Comparison of ENCODE assay signal across 16 mouse cellular contexts in the genomic region with DNA sequence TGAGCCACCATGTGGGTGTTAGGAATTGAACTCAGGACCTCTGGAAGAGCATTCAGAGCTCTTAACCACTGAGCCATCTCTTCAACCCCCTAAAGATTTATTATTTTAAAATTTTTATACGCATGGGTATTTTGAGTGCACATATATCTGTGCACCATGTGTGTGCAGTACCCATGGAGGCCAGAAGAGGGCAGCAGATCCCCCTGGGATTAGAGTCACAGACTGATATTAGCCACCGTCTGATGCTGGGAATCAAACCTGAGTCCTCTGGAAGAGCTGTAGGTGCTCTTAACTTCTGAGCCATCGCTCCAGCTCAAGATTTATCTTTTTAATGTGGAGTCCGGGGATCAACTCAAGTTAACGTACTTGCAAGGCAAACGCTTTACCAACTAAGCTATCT. TPM values are rescaled to one million over a fixed set of nuclear protein-coding genes. Genes with fewer than 3 reads are reported as not detected.
DNase-seq lines count a peak whose midpoint lies in the region; TF ChIP-seq lines count a peak whose summit lies in the region.
"Had no signal": no experiment of that assay in that cellular context is flagged by ENCODE, and none has a peak within 500 bp of the region (broad histone marks: within the 10 kb centered on the region; RNA-seq: fewer than 3 reads in every experiment).

No protein-coding gene starts in this region.

- dilution Hi-C loops in CH12.LX (cut with MboI; ENCODE audit: extremely low pct_ligation_motif_present, extremely low pct_unique_long_range_greater_than_20kb, low sequenced_read_pairs), result no loop called here

- DNase-seq in heart, adult 2 months, result no peak
- no peak for DNase-seq in heart, postnatal 25 days (ENCODE audit: low spot score)
- no peak for DNase-seq in lung, adult 2 months
- no peak for DNase-seq in lung, adult 18-20 months
- no peak for DNase-seq in CH12.LX (ENCODE audit: extremely low read depth)
- no peak for DNase-seq in brain, embryonic 14.5 days (ENCODE audit: low read depth)
- DNase-seq in retina, postnatal 1 day, result no peak
- no peak for DNase-seq in cerebellum, postnatal 14 days
- DNase-seq: adrenal gland, postnatal 25 days; cerebellum, adult 11-12 months had no signal

- intact Hi-C loops in heart, adult 2 months (cut with DNase I), result no loop called here
- intact Hi-C loops in heart, postnatal 25 days (cut with DNase I), result no loop called here

- TF ChIP-seq EP300 in heart, adult 2 months (IDR thresholded peaks at IDR 0.05; ENCODE audit: insufficient read depth, low read depth, low read length), result no peak
- no peak for TF ChIP-seq EP300 in CH12.LX (IDR thresholded peaks at IDR 0.05; ENCODE audit: low read length)

- in situ Hi-C loops in CH12.LX (cut with MboI; ENCODE audit: low pct_ligation_motif_present, low pct_unique_long_range_greater_than_20kb, low sequenced_read_pairs), result no loop called here

- 97% methylated on average over 6 of the region's 6 CpGs for WGBS in heart, adult 2 months
- WGBS in lung, adult 2 months, result 97% methylated on average over 6 of the region's 6 CpGs

- H3K36me3 ChIP-seq in heart, adult 2 months (ENCODE audit: control insufficient read depth, insufficient read depth, low read length), result no peaks in the 10 kb centered on the region
- H3K36me3 ChIP-seq in CH12.LX (replicated peaks in 1 of 2; ENCODE audit: control insufficient read depth in 1 of 2, insufficient read depth in 1 of 2, low read length in 1 of 2), result no peaks in the 10 kb centered on the region

- peak; percentile 61 for TF ChIP-seq CTCF in heart, adult 2 months (IDR thresholded peaks at IDR 0.05)
- TF ChIP-seq CTCF in lung, adult 2 months (IDR thresholded peaks at IDR 0.05; ENCODE audit: insufficient read depth, low read length), result peak; percentile 25; the same call in 1 of the 2 replicates
- TF ChIP-seq CTCF in CH12.LX (conservative IDR thresholded peaks at IDR 0.05 in 1 of 2, IDR thresholded peaks at IDR 0.05 in 1 of 2; ENCODE audit: low read depth in 2 of 2, low read length in 2 of 2), result peak; percentile 25 to 43; a peak in 2 of 4 replicates
- TF ChIP-seq CTCF in brain, embryonic 14.5 days (IDR thresholded peaks at IDR 0.05; ENCODE audit: borderline replicate concordance, extremely low read depth, insufficient read depth, insufficient read length), result peak; percentile 32; the same call in 1 of the 2 replicates

- no peak overlapping the region for H3K4me2 ChIP-seq in CH12.LX (ENCODE audit: insufficient read depth, low read depth, poor library complexity, severe bottlenecking)

- TF ChIP-seq POLR2A in heart, adult 2 months (IDR thresholded peaks at IDR 0.05; ENCODE audit: insufficient read depth, low read depth, low read length), result no peak
- no peak for TF ChIP-seq POLR2A in lung, adult 2 months (IDR thresholded peaks at IDR 0.05; ENCODE audit: borderline replicate concordance, extremely low read depth, low read depth, low read length)
- no peak for TF ChIP-seq POLR2A in CH12.LX (IDR thresholded peaks at IDR 0.05; ENCODE audit: low read depth, low read length)
- TF ChIP-seq POLR2A in brain, embryonic 14.5 days (IDR thresholded peaks at IDR 0.05; ENCODE audit: borderline replicate concordance, extremely low read depth, insufficient read depth, insufficient read length, poor library complexity, severe bottlenecking), result no peak

- H3K79me2 ChIP-seq in heart, adult 2 months (replicated peaks; ENCODE audit: control insufficient read depth, insufficient read depth, low read length), result no peaks in the 10 kb centered on the region
- H3K79me2 ChIP-seq in CH12.LX (replicated peaks; ENCODE audit: control insufficient read depth, extremely low read depth, insufficient read depth, poor library complexity, severe bottlenecking), result no peaks in the 10 kb centered on the region

- no peak overlapping the region for H3K27ac ChIP-seq in heart, adult 2 months
- no peak overlapping the region for H3K27ac ChIP-seq in CH12.LX (ENCODE audit: insufficient read depth, low read depth)

- no peak; the same call in 1 of the 2 replicates for TF ChIP-seq RAD21 in CH12.LX (IDR thresholded peaks at IDR 0.05; ENCODE audit: low read depth, low read length)

- H3K4me3 ChIP-seq in heart, adult 2 months, result no peak overlapping the region
- no peak overlapping the region for H3K4me3 ChIP-seq in lung, adult 2 months (replicated peaks; ENCODE audit: extremely low read depth, low read depth, low read length)
- H3K4me3 ChIP-seq in CH12.LX (replicated peaks in 1 of 3; ENCODE audit: low read depth in 2 of 3, low read length in 2 of 3, poor library complexity in 1 of 3), result no peak overlapping the region

- peaks cover 12% of the 10 kb centered on the region for H3K9me3 ChIP-seq in CH12.LX (replicated peaks; ENCODE audit: low read length)

- H3K4me1 ChIP-seq in heart, adult 2 months (ENCODE audit: control insufficient read depth, insufficient read depth, low read length), result no peaks in the 10 kb centered on the region
- H3K4me1 ChIP-seq in lung, adult 2 months (ENCODE audit: control insufficient read depth, insufficient read depth, low read length), result no peaks in the 10 kb centered on the region
- peaks cover 0 to 9% of the 10 kb centered on the region in 2 experiments; a peak in 2 of 4 replicates for H3K4me1 ChIP-seq in CH12.LX (ENCODE audit: control insufficient read depth in 1 of 2, insufficient read depth in 2 of 2)

- no peak overlapping the region for H3K9ac ChIP-seq in heart, adult 2 months (ENCODE audit: low read depth, low read length)
- no peak overlapping the region for H3K9ac ChIP-seq in CH12.LX (ENCODE audit: insufficient read depth, low read depth)

- no peaks in the 10 kb centered on the region for H3K27me3 ChIP-seq in heart, adult 2 months (ENCODE audit: control insufficient read depth, insufficient read depth, low read length)
- H3K27me3 ChIP-seq in CH12.LX (replicated peaks), result no peaks in the 10 kb centered on the region

TF ChIP-seq in CH12.LX, 34 proteins besides CTCF, POLR2A, EP300 and RAD21:
- no peak for TF ChIP-seq SIN3A (IDR thresholded peaks at IDR 0.05; ENCODE audit: low read length)
- TF ChIP-seq USF1 (IDR thresholded peaks at IDR 0.05; ENCODE audit: low read depth, low read length), result no peak
- no peak for TF ChIP-seq ZKSCAN1 (IDR thresholded peaks at IDR 0.05; ENCODE audit: borderline replicate concordance, low read depth, low read length)
- TF ChIP-seq UBTF (IDR thresholded peaks at IDR 0.05; ENCODE audit: low read depth, low read length), result no peak
- no peak for TF ChIP-seq JUND (conservative IDR thresholded peaks at IDR 0.05; ENCODE audit: low read depth, low read length)
- TF ChIP-seq ZMIZ1 (IDR thresholded peaks at IDR 0.05; ENCODE audit: low read depth, low read length), result no peak
- TF ChIP-seq MXI1 (IDR thresholded peaks at IDR 0.05; ENCODE audit: low read depth, low read length), result no peak
- no peak for TF ChIP-seq MAX (IDR thresholded peaks at IDR 0.05; ENCODE audit: low read length)
- TF ChIP-seq IRF4 (IDR thresholded peaks at IDR 0.05; ENCODE audit: low read depth, low read length), result no peak
- no peak for TF ChIP-seq RCOR1 (conservative IDR thresholded peaks at IDR 0.05; ENCODE audit: low read depth, low read length)
- no peak for TF ChIP-seq MEF2A (IDR thresholded peaks at IDR 0.05; ENCODE audit: borderline replicate concordance, low read depth, low read length)
- no peak for TF ChIP-seq JUN (IDR thresholded peaks at IDR 0.05; ENCODE audit: insufficient read depth, low read depth, low read length)
- TF ChIP-seq CHD1 (IDR thresholded peaks at IDR 0.05; ENCODE audit: low read depth, low read length), result no peak
- TF ChIP-seq POLR2AphosphoS2 (IDR thresholded peaks at IDR 0.05; ENCODE audit: low read depth, low read length), result no peak
- no peak for TF ChIP-seq KAT2A (IDR thresholded peaks at IDR 0.05; ENCODE audit: insufficient replicate concordance, low read length)
- TF ChIP-seq HCFC1 (IDR thresholded peaks at IDR 0.05; ENCODE audit: low read depth, low read length), result no peak
- no peak for TF ChIP-seq ZNF384 (IDR thresholded peaks at IDR 0.05; ENCODE audit: low read depth, low read length)
- TF ChIP-seq NRF1 (IDR thresholded peaks at IDR 0.05; ENCODE audit: low read depth, low read length), result no peak
- TF ChIP-seq BHLHE40 (IDR thresholded peaks at IDR 0.05; ENCODE audit: low read depth, low read length), result no peak

RNA-seq across cellular contexts. Expression of a gene that starts 43.9 kb away (rescaled TPM):
- not detected for total RNA-seq in heart, adult 2 months (2021)
- polyA plus RNA-seq in heart, adult 2 months (2012; rRNA removed), result 0.32 and 0.45 TPM in 2 replicates
- not detected for total RNA-seq in heart, postnatal 25 days (2021)
- 3.8 and 4.1 TPM in 2 replicates for polyA plus RNA-seq in lung, adult 2 months (2012; rRNA removed)
- total RNA-seq in CH12.LX (2012; rRNA removed), result 0.17 TPM in 1 of 2 replicates, not detected in the other
- not detected in 2 replicates for total RNA-seq in CH12.LX (2014; rRNA removed)
- 0.73 TPM in 1 of 2 replicates, not detected in the other for polyA plus RNA-seq in CH12.LX (2012; ENCODE audit: insufficient read length, low read depth)
- 0.23 and 1.4 TPM in 2 replicates for polyA plus RNA-seq in brain, embryonic 14.5 days (2012; rRNA removed)
- total RNA-seq: adrenal gland, postnatal 25 days; granulocyte monocyte progenitor cell, adult 5-6 weeks; megakaryocyte-erythroid progenitor cell, adult 5-6 weeks had no signal
- polyA plus RNA-seq: C2C12; intestine, embryonic 16.5 days; liver, embryonic 16.5 days; spleen, adult 2 months had no signal

RNA-seq across cellular contexts. Expression of a gene that starts 57.6 kb away (rescaled TPM):
- 1 to 10 TPM in 1 of 2 experiments, under 1 TPM in 1; 0.91 to 1.6 TPM for total RNA-seq in heart, adult 2 months (2021)
- 1.2 and 1.3 TPM in 2 replicates for polyA plus RNA-seq in heart, adult 2 months (2012; rRNA removed)
- 1 to 10 TPM; 1.6 to 2.4 TPM for total RNA-seq in heart, postnatal 25 days (2021)
- polyA plus RNA-seq in lung, adult 2 months (2012; rRNA removed), result 3.6 TPM in 2 replicates
- total RNA-seq in CH12.LX (2012; rRNA removed) (1.3 and 2.7 TPM in 2 replicates), CH12.LX (2014; rRNA removed) (1.2 and 1.4 TPM in 2 replicates)
- 2.0 and 2.5 TPM in 2 replicates for polyA plus RNA-seq in CH12.LX (2012; ENCODE audit: insufficient read length, low read depth)
- 0.44 and 1.3 TPM in 2 replicates for polyA plus RNA-seq in brain, embryonic 14.5 days (2012; rRNA removed)
- total RNA-seq: granulocyte monocyte progenitor cell, adult 5-6 weeks had no signal
